Mouse (Mus musculus) embryonic facial prominence, embryonic 12.5 days (tissue): ENCODE results near the gene Lypd4. TPM values are rescaled to one million over a fixed set of nuclear protein-coding genes. Genes with fewer than 3 reads are reported as not detected.
"Not testable (repeated sequence)": the region's sequence is repeated elsewhere in the genome, so short reads cannot be mapped to it uniquely, and the experiment has no call there.

Experiments
- ATAC-seq: fragments of 200-750 bp; cut with Nextera tagmentation; 2 replicates; pipeline ENCODE4 v1.8.0; 2017; ENCODE audit not compliant: insufficient number of reproducible peaks, insufficient read depth, low FRiP score, low TSS enrichment
- H3K27ac ChIP-seq: fragments of 300-500 bp; sonication (generic); 2 replicates; pipeline ENCODE4 v1.5.1; 2016; ENCODE audit warnings: mild to moderate bottlenecking
- H3K27me3 ChIP-seq: fragments of 300-500 bp; sonication (generic); 2 replicates; pipeline ENCODE4 v1.6.1; 2016; ENCODE audit warnings: mild to moderate bottlenecking, moderate library complexity
- H3K36me3 ChIP-seq: fragments of 300-500 bp; sonication (generic); 2 replicates; pipeline ENCODE4 v1.6.1; 2016; ENCODE audit warnings: mild to moderate bottlenecking
- H3K4me1 ChIP-seq: fragments of 300-500 bp; sonication (generic); 2 replicates; pipeline ENCODE4 v1.6.1; 2016
- H3K4me2 ChIP-seq: fragments of 300-500 bp; sonication (generic); replicated peaks from 2 replicates; pipeline ENCODE4 v1.6.1; 2016; ENCODE audit warnings: mild to moderate bottlenecking, moderate library complexity
- H3K4me3 ChIP-seq: fragments of 300-500 bp; sonication (generic); 2 replicates; pipeline ENCODE4 v1.5.1; 2016; ENCODE audit warnings: mild to moderate bottlenecking
- H3K9ac ChIP-seq: fragments of 300-500 bp; sonication (generic); 2 replicates; pipeline ENCODE4 v1.6.1; 2016; ENCODE audit warnings: mild to moderate bottlenecking, moderate library complexity
- H3K9me3 ChIP-seq: fragments of 300-500 bp; sonication (generic); 2 replicates; pipeline ENCODE4 v1.6.1; 2016; ENCODE audit warnings: mild to moderate bottlenecking, moderate library complexity
- whole genome bisulfite sequencing: fragments of 180-500 bp; shearing (Covaris S2); methylation state at CpG from one replicate; pipeline ENCODE4 v1.1.7; 2016; 5-methylcytosine and 5-hydroxymethylcytosine counted together
- polyA plus RNA-seq: library from polyadenylated mRNA; unstranded; fragments of >200 nt; fragmentation: Nextera tagmentation; extraction: Ambion mirVana; gene quantifications from 2 replicates; pipeline ENCODE4 v1.2.1, GENCODE M21; 2016

Gene Lypd4
- polyA plus RNA-seq, 1 experiment from 2014 or later: not detected

- ATAC-seq: no peak
- H3K9ac ChIP-seq: no peak overlapping the region
- WGBS: 79% methylated on average over 5 of the region's 5 CpGs
These were observed 10.5 kb downstream of the Lypd4 start for GRCm38 (mm10) chr7:24859234-24859633.

DNA sequence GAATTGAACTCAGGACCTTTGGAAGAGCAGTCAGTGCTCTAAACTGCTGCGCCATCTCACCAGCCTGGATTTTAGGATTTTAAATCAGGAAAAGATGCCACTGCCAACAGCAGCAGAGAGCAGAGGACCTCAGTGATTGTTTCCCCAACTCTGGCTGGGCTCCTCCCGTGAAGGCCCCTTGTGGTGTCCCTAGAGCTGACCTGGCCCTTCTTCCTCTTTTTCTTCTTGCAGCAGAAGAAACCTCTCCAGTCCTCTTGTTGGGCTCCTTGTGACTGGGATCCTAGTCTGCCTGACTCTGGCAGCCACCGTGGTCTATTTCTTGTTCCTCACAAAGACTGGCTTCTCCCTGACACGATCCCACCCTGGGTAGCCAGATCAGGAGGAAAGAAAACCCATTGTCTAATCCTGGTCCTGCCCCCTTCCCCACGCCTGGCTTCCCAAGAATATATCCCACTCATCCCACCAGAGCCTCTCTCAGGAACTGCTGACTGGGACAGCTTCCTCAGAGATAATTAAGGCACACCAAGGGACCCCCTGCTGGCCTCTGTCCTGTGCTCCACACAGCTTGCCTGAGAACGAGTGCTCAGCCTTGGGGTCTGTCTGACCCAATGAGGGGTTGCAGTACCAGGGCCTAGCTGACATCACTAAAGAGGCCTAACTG, 13.2 kb downstream of the Lypd4 start:
- H3K27ac ChIP-seq: no peak overlapping the region
- 36% methylated on average over 6 of the region's 6 CpGs for WGBS
- ATAC-seq: no peak

More at GRCm38 (mm10) chr7:24859234-24859633, 10.5 kb downstream of the Lypd4 start:
- 0 out of 2 replicates have a peak, but pooled peaks cover 3% of the 10 kb centered on the region for H3K4me1 ChIP-seq
- no peaks in the 10 kb centered on the region for H3K36me3 ChIP-seq
- no peak overlapping the region for H3K4me2 ChIP-seq
- no peaks in the 10 kb centered on the region for H3K27me3 ChIP-seq
- H3K4me3 ChIP-seq: no peak overlapping the region
- no peak overlapping the region for H3K27ac ChIP-seq
- H3K9me3 ChIP-seq: no peaks in the 10 kb centered on the region

GRCm38 (mm10) chr7:24853695-24854094, 16.0 kb downstream of the Lypd4 start:
- Histone ChIP-seq H3K4me1 (peaks cover 13% of the 10 kb centered on the region; the same call in 1 of the 2 replicates), H3K27me3 (no peaks in the 10 kb centered on the region), H3K36me3 (no peaks in the 10 kb centered on the region), H3K4me3 (no peak overlapping the region), H3K4me2 (no peak overlapping the region), H3K9ac (peak overlapping the region; percentile 36; the same call in 1 of the 2 replicates), H3K27ac (no peak overlapping the region), H3K9me3 (no peaks in the 10 kb centered on the region)
- no peak for ATAC-seq
- 20% methylated on average over 7 of the region's 7 CpGs for WGBS

More for the DNA sequence above, 13.2 kb downstream of the Lypd4 start:
- no peak overlapping the region for H3K4me2 ChIP-seq
- H3K4me3 ChIP-seq: no peak overlapping the region
- no peaks in the 10 kb centered on the region for H3K36me3 ChIP-seq
- peaks cover 10% of the 10 kb centered on the region; the same call in 1 of the 2 replicates for H3K4me1 ChIP-seq
- H3K9me3 ChIP-seq: no peaks in the 10 kb centered on the region
- no peaks in the 10 kb centered on the region for H3K27me3 ChIP-seq
- no peak overlapping the region for H3K9ac ChIP-seq

DNA sequence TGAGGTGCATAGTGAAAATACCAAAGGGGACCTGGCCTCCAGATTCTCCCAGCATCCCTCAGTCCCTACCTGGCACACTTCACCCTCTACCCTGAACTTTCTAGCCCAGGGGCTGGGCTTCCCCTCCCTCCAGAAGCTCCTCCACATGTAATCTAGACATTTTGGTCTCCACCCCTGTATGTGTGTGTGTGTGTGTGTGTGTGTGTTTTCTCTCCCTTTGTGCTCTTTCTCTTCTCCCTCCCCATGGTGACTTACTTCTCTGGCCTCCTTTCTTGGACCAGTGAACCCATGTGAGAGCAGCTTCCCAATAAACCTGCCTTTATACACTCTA, 16.5 kb downstream of the Lypd4 start:
- Histone ChIP-seq H3K27ac (no peak overlapping the region), H3K36me3 (no peaks in the 10 kb centered on the region), H3K4me2 (no peak overlapping the region), H3K9ac (no peak overlapping the region), H3K27me3 (no peaks in the 10 kb centered on the region), H3K4me1 (peaks cover 13% of the 10 kb centered on the region; the same call in 1 of the 2 replicates), H3K4me3 (no peak overlapping the region), H3K9me3 (no peaks in the 10 kb centered on the region)
- no peak for ATAC-seq

DNA sequence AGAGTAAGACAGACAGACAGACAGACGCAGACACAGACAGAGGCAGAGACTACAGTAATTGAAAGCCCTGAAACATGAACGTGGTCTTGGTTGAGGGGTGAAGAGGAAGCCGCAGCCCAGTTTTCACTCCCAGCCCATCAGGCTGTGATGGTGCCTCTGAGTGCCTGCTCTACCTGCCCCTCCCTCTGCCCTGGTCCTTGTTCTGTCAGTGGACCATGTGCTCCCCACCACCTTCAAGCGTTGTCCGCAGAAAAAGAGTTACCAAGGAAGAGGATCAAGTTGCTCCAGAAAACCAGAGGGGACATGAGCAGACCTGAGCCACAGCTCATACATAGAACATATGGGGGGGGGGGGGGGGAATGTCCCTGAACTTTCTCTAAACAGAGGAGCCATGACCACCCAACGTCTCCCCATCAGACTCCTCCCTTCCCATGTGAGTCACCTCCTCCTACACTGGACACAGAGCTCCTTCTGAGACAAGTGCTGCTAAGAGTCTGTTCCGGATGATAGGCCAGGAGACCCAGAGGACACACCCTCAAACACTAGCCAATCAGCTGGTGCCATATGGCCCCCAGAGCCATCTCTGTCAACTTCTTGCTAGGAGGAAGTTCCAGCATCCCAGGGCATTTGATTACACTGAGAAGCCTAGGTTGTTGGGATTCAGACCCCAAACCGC, 17.0 kb downstream of the Lypd4 start:
- Histone ChIP-seq H3K4me1 (peaks cover 13% of the 10 kb centered on the region; the same call in 1 of the 2 replicates), H3K9ac (no peak overlapping the region), H3K4me2 (no peak overlapping the region), H3K9me3 (no peaks in the 10 kb centered on the region), H3K27me3 (no peaks in the 10 kb centered on the region), H3K36me3 (no peaks in the 10 kb centered on the region), H3K4me3 (no peak overlapping the region), H3K27ac (0 out of 2 replicates have a peak overlapping the region, but pooled peaks have one; percentile 0)
- no peak for ATAC-seq
- 78% methylated on average over 8 of the region's 8 CpGs for WGBS

- Histone ChIP-seq H3K4me3 (no peak overlapping the region), H3K4me1 (peaks cover 11% of the 10 kb centered on the region; the same call in 1 of the 2 replicates), H3K4me2 (no peak overlapping the region), H3K27ac (no peak overlapping the region), H3K9ac (no peak overlapping the region), H3K27me3 (no peaks in the 10 kb centered on the region), H3K36me3 (no peaks in the 10 kb centered on the region), H3K9me3 (no peaks in the 10 kb centered on the region)
- 84% methylated on average over 5 of the region's 5 CpGs for WGBS
- no peak for ATAC-seq
These were observed 18.0 kb downstream of the Lypd4 start for GRCm38 (mm10) chr7:24851596-24852325.

- no peaks in the 10 kb centered on the region for H3K27me3 ChIP-seq
- H3K4me2 ChIP-seq: no peak overlapping the region
- H3K4me3 ChIP-seq: no peak overlapping the region
- no peak for ATAC-seq
- no peak overlapping the region for H3K9ac ChIP-seq
- WGBS: 37% methylated on average over 6 of the region's 6 CpGs
- no peak overlapping the region for H3K27ac ChIP-seq
- no peaks in the 10 kb centered on the region for H3K36me3 ChIP-seq
- no peaks in the 10 kb centered on the region for H3K9me3 ChIP-seq
- H3K4me1 ChIP-seq: peaks cover 10% of the 10 kb centered on the region; the same call in 1 of the 2 replicates
These were observed 18.8 kb downstream of the Lypd4 start for GRCm38 (mm10) chr7:24850899-24851303.

GRCm38 (mm10) chr7:24850162-24850561, 19.6 kb downstream of the Lypd4 start:
- WGBS: 15% methylated on average over 5 of the region's 5 CpGs
- no peak for ATAC-seq
- Histone ChIP-seq H3K27me3 (no peaks in the 10 kb centered on the region), H3K36me3 (no peaks in the 10 kb centered on the region), H3K27ac (no peak overlapping the region), H3K9ac (no peak overlapping the region), H3K4me1 (peaks cover 10% of the 10 kb centered on the region; the same call in 1 of the 2 replicates), H3K4me2 (no peak overlapping the region), H3K9me3 (no peaks in the 10 kb centered on the region), H3K4me3 (no peak overlapping the region)

DNA sequence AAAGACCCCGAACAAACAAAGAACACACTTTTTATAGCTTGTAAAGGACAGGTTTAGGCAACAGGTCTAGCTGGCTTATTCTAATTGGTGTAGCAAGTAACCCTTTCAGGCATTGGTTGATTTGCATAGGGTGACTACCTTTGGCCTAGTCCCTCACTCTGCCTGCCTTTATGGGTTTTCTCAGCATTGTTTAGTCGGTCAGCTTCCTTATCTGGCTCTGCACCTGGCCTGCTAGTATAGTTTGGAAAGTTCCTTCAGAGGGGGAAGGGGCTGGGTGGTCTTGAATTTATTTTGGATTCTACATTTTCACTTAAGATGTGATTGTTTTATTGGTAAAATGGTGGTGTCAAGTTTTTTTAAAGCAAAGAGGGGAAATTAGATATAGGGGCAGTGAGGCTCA, 23.2 kb downstream of the Lypd4 start:
- 35% methylated on average over 2 of the region's 2 CpGs for WGBS
- H3K36me3 ChIP-seq, H3K9ac ChIP-seq, H3K27ac ChIP-seq, ATAC-seq, H3K4me1 ChIP-seq, H3K4me3 ChIP-seq, H3K4me2 ChIP-seq, H3K9me3 ChIP-seq, H3K27me3 ChIP-seq: not testable (repeated sequence)

- Histone ChIP-seq H3K27ac (no peak overlapping the region), H3K4me3 (no peak overlapping the region), H3K4me2 (no peak overlapping the region), H3K9me3 (no peaks in the 10 kb centered on the region), H3K27me3 (no peaks in the 10 kb centered on the region), H3K4me1 (0 out of 2 replicates have a peak, but pooled peaks cover 3% of the 10 kb centered on the region), H3K36me3 (no peaks in the 10 kb centered on the region), H3K9ac (no peak overlapping the region)
- no peak for ATAC-seq
- WGBS: 10% methylated on average over 6 of the region's 6 CpGs
These were observed 24.0 kb downstream of the Lypd4 start for GRCm38 (mm10) chr7:24845713-24846112.

DNA sequence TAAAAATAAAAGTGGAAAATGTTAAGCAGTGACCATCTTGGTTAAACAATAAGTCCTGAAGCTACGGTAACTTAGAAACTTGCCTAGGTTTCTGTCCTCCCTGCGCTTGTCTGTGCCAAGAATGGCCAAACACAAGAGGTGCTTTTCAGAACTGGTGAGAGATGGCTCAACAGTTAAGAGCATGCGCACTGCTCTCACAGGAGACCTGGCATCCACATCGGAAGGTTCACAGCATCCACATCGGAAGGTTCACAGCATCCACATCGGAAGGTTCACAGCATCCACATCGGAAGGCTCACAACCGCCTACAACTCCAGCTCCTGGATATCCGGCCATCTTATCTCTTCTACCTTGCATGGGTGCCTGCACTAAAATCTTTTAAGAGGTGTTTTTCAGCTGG, 24.6 kb downstream of the Lypd4 start:
- Histone ChIP-seq H3K4me2 (no peak overlapping the region), H3K9ac (no peak overlapping the region), H3K27me3 (no peaks in the 10 kb centered on the region), H3K9me3 (no peaks in the 10 kb centered on the region), H3K36me3 (no peaks in the 10 kb centered on the region), H3K4me1 (0 out of 2 replicates have a peak, but pooled peaks cover 3% of the 10 kb centered on the region), H3K27ac (no peak overlapping the region), H3K4me3 (no peak overlapping the region)
- ATAC-seq: no peak
- WGBS: 87% methylated on average over 9 of the region's 9 CpGs
